Comparison of ENCODE assay signal across 25 mouse cellular contexts in genomic region chr3:80284656-80285055, GRCm38 (mm10).
DNase-seq lines count a peak whose midpoint lies in the region; ATAC-seq and TF ChIP-seq lines count a peak whose summit lies in the region.
"Had no signal": no experiment of that assay in that cellular context is flagged by ENCODE, and none has a peak within 500 bp of the region (broad histone marks: within the 10 kb centered on the region; RNA-seq: fewer than 3 reads in every experiment).

No protein-coding gene starts in this region.

- peak; percentile 50; the same call in 1 of the 2 replicates for TF ChIP-seq EP300 in liver, postnatal 0 days (IDR thresholded peaks at IDR 0.05; ENCODE audit: low read depth)

- H3K27ac ChIP-seq in liver, adult 2 months (replicated peaks; ENCODE audit: insufficient read depth, low read depth, low read length): no peak overlapping the region
- no peak overlapping the region for H3K27ac ChIP-seq in liver, embryonic 12.5 days
- H3K27ac ChIP-seq in liver, postnatal 0 days (ENCODE audit: low read depth): peak overlapping the region; percentile 34; the same call in 1 of the 2 replicates
- H3K27ac ChIP-seq: embryonic facial prominence, embryonic 13.5 days; embryonic facial prominence, embryonic 15.5 days; forebrain, embryonic 13.5 days; forebrain, embryonic 15.5 days had no signal

- TF ChIP-seq POLR2A in liver, adult 2 months (IDR thresholded peaks at IDR 0.05; ENCODE audit: extremely low read depth, insufficient read depth, low read length): no peak

- ATAC-seq in liver, embryonic 12.5 days: no peak
- ATAC-seq in liver, postnatal 0 days: peak; percentile 91
- ATAC-seq: CD4-positive, CD25-positive, alpha-beta regulatory T cell, adult 4 months; forebrain, embryonic 13.5 days; forebrain, embryonic 15.5 days; forebrain, postnatal 0 days had no signal

- no peak overlapping the region for H3K9ac ChIP-seq in liver, adult 2 months (ENCODE audit: low read depth, low read length)
- no peak overlapping the region for H3K9ac ChIP-seq in liver, embryonic 12.5 days
- H3K9ac ChIP-seq in liver, postnatal 0 days (replicated peaks): no peak overlapping the region
- H3K9ac ChIP-seq: embryonic facial prominence, embryonic 13.5 days; embryonic facial prominence, embryonic 15.5 days; forebrain, embryonic 13.5 days; forebrain, embryonic 15.5 days; forebrain, postnatal 0 days had no signal

- H3K4me1 ChIP-seq in liver, adult 2 months (ENCODE audit: control insufficient read depth, insufficient read depth, low read length): peaks cover 7% of the 10 kb centered on the region; the same call in 1 of the 2 replicates
- no peaks in the 10 kb centered on the region for H3K4me1 ChIP-seq in liver, embryonic 12.5 days
- no peaks in the 10 kb centered on the region for H3K4me1 ChIP-seq in liver, postnatal 0 days (ENCODE audit: insufficient read depth)
- H3K4me1 ChIP-seq: embryonic facial prominence, embryonic 13.5 days; embryonic facial prominence, embryonic 15.5 days; forebrain, embryonic 13.5 days; forebrain, embryonic 15.5 days had no signal

- no peak overlapping the region for H3K4me2 ChIP-seq in liver, embryonic 12.5 days
- H3K4me2 ChIP-seq in liver, postnatal 0 days (ENCODE audit: low read depth, low read length): no peak overlapping the region
- H3K4me2 ChIP-seq: embryonic facial prominence, embryonic 13.5 days; embryonic facial prominence, embryonic 15.5 days; forebrain, embryonic 13.5 days; forebrain, embryonic 15.5 days had no signal

- H3K4me3 ChIP-seq in liver, adult 2 months (ENCODE audit: insufficient read depth, low read depth, low read length): no peak overlapping the region
- no peak overlapping the region for H3K4me3 ChIP-seq in liver, embryonic 12.5 days
- no peak overlapping the region for H3K4me3 ChIP-seq in liver, postnatal 0 days (ENCODE audit: low read depth, low read length)
- H3K4me3 ChIP-seq: embryonic facial prominence, embryonic 13.5 days; embryonic facial prominence, embryonic 15.5 days; erythroblast, embryonic 14.5 days; forebrain, embryonic 13.5 days; forebrain, embryonic 15.5 days had no signal

- no peaks in the 10 kb centered on the region for H3K27me3 ChIP-seq in liver, adult 2 months (ENCODE audit: control insufficient read depth, insufficient read depth, low read length)
- H3K27me3 ChIP-seq in liver, embryonic 12.5 days (replicated peaks): no peaks in the 10 kb centered on the region
- no peaks in the 10 kb centered on the region for H3K27me3 ChIP-seq in liver, postnatal 0 days (ENCODE audit: insufficient read depth, low read length)
- H3K27me3 ChIP-seq: CH12.LX; embryonic facial prominence, embryonic 13.5 days; embryonic facial prominence, embryonic 15.5 days; forebrain, embryonic 13.5 days; forebrain, embryonic 15.5 days had no signal

- H3K9me3 ChIP-seq in liver, embryonic 12.5 days (replicated peaks): no peaks in the 10 kb centered on the region
- H3K9me3 ChIP-seq in liver, postnatal 0 days (ENCODE audit: low read length): no peaks in the 10 kb centered on the region
- H3K9me3 ChIP-seq: embryonic facial prominence, embryonic 13.5 days; embryonic facial prominence, embryonic 15.5 days; forebrain, embryonic 13.5 days; forebrain, embryonic 15.5 days; G1E had no signal

- no peak for TF ChIP-seq CTCF in liver, adult 2 months (IDR thresholded peaks at IDR 0.05; ENCODE audit: low read depth, low read length)
- TF ChIP-seq CTCF in liver, postnatal 0 days (IDR thresholded peaks at IDR 0.05; ENCODE audit: low read depth): no peak

- DNase-seq in liver, adult 2 months (ENCODE audit: extremely low read depth, low read depth, low spot score): peak; percentile 94
- DNase-seq in liver, postnatal 0 days: no peak
- DNase-seq in liver (no peak), MN1 (ENCODE audit: low spot score) (no peak)
- DNase-seq: adrenal gland, adult 2 months; adrenal gland, postnatal 10 days; adrenal gland, postnatal 25 days; B cell, adult 2 months; cerebellum, adult 11 months; cerebellum, adult 18-20 months; cerebellum, adult 8-10 months; cerebellum, adult 9-11 months; cerebellum, postnatal 14 days; cerebellum, postnatal 36 days; embryo, embryonic 11 days; forebrain, postnatal 0 days had no signal

- 15% methylated on average over 1 of the region's 1 CpGs for WGBS in liver, adult 2 months
- WGBS in liver, embryonic 12.5 days (ENCODE audit: insufficient replicate concordance): 27% methylated on average over 1 of the region's 1 CpGs
- WGBS in liver, postnatal 0 days (ENCODE audit: insufficient replicate concordance): 33% methylated on average over 1 of the region's 1 CpGs

- H3K36me3 ChIP-seq in liver, adult 2 months (ENCODE audit: control insufficient read depth, insufficient read depth, low read length): no peaks in the 10 kb centered on the region
- no peaks in the 10 kb centered on the region for H3K36me3 ChIP-seq in liver, embryonic 12.5 days
- H3K36me3 ChIP-seq in liver, postnatal 0 days (replicated peaks; ENCODE audit: insufficient read depth, low read length): no peaks in the 10 kb centered on the region
- H3K36me3 ChIP-seq: embryonic facial prominence, embryonic 13.5 days; embryonic facial prominence, embryonic 15.5 days; forebrain, embryonic 15.5 days; G1E had no signal

- no peaks in the 10 kb centered on the region for H3K79me2 ChIP-seq in liver, adult 2 months (ENCODE audit: control insufficient read depth, insufficient read depth, low read length)
